Mouse (Mus musculus): ENCODE measurements around the gene U90926. TPM values are rescaled to one million over a fixed set of nuclear protein-coding genes. Genes with fewer than 3 reads are reported as not detected.

U90926 gene
- polyA plus RNA-seq, 1 experiment from 2014 or later, result not detected

Other genes starting within 250 kb of the U90926 start
- not detected in 2 replicates for gene Odaph, start 227.9 kb downstream of the U90926 start, polyA plus RNA-seq (2015; fragmentation: Nextera tagmentation; extraction: Ambion mirVana)
- gene Cdkl2, start 171.5 kb downstream of the U90926 start, polyA plus RNA-seq (2015; fragmentation: Nextera tagmentation; extraction: Ambion mirVana), result 0.18 and 0.31 TPM in 2 replicates
- gene G3bp2, start 131.7 kb downstream of the U90926 start, polyA plus RNA-seq (2015; fragmentation: Nextera tagmentation; extraction: Ambion mirVana), result 40.0 and 40.4 TPM in 2 replicates
- 19.3 and 19.4 TPM in 2 replicates for gene Uso1, start 77.5 kb downstream of the U90926 start, polyA plus RNA-seq (2015; fragmentation: Nextera tagmentation; extraction: Ambion mirVana)
- gene Ppef2, start 40.9 kb upstream of the U90926 start, polyA plus RNA-seq (2015; fragmentation: Nextera tagmentation; extraction: Ambion mirVana), result not detected in 2 replicates
- gene Naaa, start 62.8 kb upstream of the U90926 start, polyA plus RNA-seq (2015; fragmentation: Nextera tagmentation; extraction: Ambion mirVana), result 5.5 and 6.4 TPM in 2 replicates
- 14.5 and 15.0 TPM in 2 replicates for gene Sdad1, start 95.1 kb upstream of the U90926 start, polyA plus RNA-seq (2015; fragmentation: Nextera tagmentation; extraction: Ambion mirVana)
- gene Cxcl9, start 112.7 kb upstream of the U90926 start, polyA plus RNA-seq (2015; fragmentation: Nextera tagmentation; extraction: Ambion mirVana), result 0.20 TPM in 1 of 2 replicates, not detected in the other
- 0.74 and 0.93 TPM in 2 replicates for gene Art3, start 116.4 kb upstream of the U90926 start, polyA plus RNA-seq (2015; fragmentation: Nextera tagmentation; extraction: Ambion mirVana)
- 3.5 and 3.8 TPM in 2 replicates for gene Cxcl10, start 133.5 kb upstream of the U90926 start, polyA plus RNA-seq (2015; fragmentation: Nextera tagmentation; extraction: Ambion mirVana)
- 23.0 and 28.0 TPM in 2 replicates for gene Nup54, start 219.8 kb upstream of the U90926 start, polyA plus RNA-seq (2015; fragmentation: Nextera tagmentation; extraction: Ambion mirVana)

Data from liver, embryonic 16.5 days (tissue).